Mouse (Mus musculus) urinary bladder, postnatal 14 days (tissue): ENCODE measurements around the gene 4933406M09Rik.

Experiments used
- DNase-seq: peaks from one replicate; pipeline ENCODE4 v3.0.0; 2021; ENCODE audit warnings: low spot score

4933406M09Rik gene

DNA sequence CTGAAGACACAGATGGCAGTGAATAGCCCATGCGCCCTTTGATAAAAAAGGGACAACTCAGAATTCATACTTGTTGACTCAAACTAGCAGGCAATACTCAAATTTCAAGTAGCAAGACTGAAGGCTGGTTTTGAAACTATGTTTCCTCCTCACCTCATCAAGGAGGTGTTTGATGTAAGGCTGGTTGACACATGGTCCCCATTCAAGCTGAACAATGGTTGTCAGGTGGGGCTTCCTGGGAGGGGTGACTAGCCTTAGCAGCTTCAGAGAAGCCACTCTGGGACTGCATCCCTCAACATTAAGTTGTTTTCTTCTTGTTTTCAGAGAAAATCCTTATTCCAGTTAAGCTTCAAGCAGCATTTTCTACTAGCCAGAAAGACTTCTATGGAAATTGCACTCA is at the start of gene 4933406M09Rik:
Gene 4933406M09Rik (plus strand): TSS at position 275 of the 400 bp plus-strand sequence.
- no peak for DNase-seq

DNA sequence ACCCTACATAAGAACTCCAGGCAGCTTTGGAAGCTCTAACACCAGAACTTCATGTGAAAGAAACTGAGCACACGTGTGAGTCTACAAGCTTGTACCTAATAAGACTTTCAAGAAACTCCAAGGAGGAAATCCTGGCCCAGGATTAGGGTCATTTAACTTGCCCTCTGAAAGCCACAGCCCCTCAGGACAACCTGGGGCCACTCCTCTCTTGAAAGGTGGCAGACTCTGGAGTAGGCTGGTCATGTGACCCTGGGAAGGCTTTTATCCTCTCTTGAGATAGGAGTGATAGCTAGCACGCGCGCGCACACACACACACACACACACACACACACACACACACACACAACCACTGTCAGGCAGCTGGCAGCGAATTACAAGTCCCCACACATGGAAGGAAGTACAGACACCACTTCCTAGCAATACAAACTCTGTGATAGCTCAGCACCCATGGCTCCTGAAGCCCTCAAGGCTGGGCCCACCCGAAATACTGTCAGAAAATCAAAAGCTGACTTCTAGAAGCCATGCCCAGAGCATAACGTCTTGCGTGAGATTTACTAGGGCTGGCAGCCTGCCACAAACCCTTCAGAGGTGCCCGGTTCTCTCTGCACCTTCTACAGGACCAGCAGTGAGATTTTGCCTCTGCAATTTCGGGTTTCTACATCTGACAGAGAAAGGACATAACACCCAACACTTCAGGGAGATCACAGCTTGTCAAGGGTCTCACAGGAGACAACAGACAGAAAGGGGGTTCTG is 48.6 kb upstream of the 4933406M09Rik start:
- no peak for DNase-seq

DNA sequence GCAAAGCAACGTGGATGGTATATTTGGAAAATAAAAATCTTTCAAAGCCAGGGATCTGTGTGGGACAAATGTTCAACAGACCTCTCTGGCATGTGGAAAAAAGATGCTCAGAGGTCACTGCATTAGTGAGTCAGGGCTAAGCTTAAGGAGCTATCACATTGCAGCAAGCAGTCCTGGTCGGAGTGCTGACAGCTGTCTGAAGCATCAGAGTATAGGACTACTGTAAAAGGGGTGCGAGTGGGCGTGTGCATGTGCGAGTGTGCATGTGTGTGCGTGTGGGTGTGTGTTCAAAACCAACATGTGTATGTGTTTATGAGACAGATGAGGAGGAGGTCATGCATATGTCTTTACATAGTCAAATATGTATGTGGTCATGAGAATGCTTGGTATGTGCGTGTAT is 46.6 kb upstream of the 4933406M09Rik start:
- DNase-seq, result no peak

DNA sequence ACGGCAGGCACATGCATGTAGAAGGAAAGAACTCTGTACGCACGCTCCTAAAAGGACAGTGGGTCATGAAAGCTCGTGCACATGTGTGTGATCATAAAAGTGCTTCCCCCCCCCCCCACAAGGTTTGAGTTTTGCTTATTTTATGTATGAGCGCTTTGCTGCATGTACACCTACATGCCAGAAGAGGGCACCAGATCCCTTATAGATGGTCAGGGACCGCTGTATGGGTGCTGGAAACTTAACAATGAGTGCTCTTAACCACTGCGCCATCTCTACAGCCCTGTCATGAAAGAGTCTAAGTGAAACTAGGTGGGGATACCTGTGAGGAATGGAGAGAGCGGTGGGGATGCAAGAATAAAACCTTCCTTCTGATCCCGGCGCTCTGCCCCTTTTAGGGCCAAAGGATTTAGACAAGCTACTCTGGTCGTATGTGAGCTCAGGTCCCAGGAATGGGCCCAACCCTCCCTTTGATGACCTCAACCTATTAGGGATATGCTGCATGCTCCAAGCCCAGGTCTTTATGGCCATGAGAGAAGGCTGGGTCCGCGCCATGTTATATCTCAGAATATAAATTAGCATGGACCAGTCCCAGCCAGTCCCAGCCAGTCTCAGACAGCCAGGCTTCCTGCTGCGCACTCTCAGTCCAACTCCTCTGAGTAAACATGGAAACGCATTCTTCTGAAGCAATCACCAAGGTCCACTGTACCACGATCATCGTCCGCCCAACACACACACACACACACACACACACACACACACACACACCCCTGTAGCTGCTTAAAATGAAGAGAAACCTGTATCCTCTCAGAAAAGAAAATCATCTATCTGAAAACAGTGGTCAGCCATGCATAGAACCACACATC is 45.8 kb upstream of the 4933406M09Rik start:
- DNase-seq, result no peak

DNA sequence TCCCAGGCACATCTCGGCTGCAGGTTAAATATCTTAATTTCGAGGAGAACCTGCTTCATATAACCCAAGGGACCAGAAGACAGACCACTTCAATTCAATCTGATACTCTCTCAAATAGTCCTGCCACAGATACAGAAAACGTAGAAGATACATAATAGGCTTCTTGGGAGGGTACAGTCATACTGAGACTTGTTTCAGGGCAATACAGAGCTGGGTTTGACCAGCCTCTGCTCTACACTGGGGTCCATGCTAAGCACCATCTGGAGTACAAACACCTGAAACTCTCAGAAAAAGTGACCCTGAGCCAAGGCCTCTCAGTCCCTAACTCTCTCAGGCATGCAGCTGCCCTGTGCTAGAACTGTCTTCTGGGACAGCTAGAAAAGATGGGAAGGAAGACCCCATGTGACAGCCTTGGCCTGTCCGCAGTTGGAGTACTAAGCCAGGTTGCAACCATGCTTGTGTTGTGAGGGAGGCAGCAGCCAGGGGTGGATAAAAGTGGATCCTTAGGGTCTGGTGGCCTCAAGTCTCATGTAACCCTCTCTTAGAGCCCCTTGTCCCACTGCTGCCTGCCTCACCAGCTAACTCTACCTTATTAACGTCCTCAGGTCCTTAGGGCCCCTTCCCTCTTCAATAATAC is 44.0 kb upstream of the 4933406M09Rik start:
- no peak for DNase-seq

DNA sequence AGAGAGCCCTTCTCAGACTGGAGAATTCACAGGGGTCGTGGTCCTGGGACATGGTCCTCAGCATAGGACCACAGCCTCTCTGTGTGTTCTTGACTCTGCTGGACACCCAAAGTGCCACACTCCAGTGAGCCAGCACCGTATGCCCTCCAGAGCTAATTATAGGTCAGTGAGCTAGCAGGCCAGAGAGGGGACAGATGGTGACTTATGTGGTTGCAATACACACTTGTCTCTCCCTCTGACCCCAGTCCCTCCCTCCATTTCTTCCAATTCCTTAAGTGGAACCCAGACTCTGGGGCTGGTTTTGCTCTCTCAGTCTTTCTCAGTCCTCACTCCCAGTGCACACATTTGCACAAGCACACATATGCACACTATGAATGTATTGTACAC is 43.5 kb upstream of the 4933406M09Rik start:
- DNase-seq, result no peak

DNA sequence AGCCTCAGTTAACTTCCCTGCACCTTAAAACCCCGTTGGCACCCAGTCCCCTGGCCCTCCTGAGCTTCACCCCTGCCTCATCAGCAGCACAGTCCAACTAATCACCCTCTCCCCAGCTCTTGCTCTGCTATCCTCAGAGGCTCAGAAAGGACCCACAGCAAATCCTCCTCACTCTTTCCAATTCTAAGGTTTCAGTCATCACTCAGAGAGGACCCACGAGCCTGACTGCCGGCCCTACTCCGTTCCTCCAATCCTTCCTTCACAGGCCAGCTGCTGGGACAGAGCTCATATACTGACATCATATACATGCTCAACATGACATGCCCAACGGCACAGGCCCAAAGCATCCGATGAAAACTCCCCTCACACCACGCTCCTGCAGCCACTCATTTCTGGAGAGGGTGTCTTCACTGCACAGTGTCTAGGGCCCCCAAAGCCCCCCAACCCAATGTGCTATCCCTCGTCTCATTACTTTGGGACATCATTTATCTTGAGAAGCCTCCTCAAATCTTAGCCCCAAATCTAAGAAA is 42.9 kb upstream of the 4933406M09Rik start:
- no peak for DNase-seq

DNA sequence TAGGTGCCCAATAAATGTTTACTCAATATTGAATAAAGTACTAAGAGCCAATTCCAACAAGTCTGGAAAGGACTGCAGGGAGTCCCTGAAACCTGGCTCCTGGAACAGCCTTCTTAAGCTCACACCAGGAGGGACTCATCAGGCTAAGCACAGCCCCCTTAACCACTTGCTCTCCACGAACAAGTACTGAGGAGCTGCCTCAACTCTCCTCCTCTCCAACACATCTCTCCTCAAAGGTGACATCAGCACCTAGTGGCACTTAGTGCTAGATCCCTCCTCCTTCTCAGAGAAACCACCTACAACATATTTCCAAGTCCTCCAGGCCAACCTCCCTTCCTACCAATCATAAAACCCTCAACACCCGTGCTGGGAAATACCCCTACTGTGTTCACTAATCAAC is 42.2 kb upstream of the 4933406M09Rik start:
- no peak for DNase-seq

DNA sequence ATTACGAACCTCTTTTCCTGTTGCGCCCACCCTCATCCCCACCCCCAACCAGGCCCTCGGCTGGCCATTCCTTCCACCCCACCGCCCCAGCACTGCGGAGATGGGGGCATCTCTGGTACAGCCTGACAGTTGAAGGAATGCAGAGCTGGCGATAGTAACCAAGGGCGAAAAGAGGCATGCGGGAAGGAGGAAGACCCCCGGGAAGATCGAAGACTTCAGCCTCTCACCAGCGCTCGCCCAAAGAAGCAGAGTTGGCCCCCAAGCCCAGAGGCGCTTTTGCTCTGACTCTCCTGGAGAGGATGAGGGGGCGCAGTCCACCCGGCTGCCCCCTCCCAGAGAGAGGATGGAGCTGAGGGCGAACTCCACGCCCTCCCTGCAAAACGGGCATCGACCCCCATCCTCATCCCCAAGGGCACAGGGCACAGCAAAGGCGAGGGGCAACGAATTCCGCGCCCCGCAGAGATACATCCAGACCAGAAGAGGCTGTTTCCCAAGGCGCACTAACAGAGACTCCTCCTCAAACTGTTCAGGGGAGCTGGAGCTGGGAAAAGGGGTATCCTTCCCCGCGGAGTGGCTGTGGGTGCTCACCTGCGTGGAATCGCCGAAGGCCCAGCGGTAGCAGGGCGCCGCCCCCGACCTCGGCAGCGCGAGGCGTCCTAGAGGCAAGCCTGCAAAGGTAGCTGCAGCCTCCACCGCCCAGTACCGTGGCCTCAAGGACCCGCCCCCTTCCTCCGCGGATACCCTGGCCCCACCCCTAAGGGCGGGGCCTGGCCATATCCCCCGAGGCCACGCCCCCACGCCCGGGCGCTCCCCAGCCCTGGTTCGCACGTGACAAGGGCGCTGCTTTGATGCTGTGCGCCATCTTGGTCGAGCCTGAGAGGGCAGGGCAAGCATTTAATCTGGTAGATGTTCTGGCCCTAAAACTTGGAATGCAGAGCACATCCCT is 41.5 kb upstream of the 4933406M09Rik start:
- peak; percentile 88 for DNase-seq

DNA sequence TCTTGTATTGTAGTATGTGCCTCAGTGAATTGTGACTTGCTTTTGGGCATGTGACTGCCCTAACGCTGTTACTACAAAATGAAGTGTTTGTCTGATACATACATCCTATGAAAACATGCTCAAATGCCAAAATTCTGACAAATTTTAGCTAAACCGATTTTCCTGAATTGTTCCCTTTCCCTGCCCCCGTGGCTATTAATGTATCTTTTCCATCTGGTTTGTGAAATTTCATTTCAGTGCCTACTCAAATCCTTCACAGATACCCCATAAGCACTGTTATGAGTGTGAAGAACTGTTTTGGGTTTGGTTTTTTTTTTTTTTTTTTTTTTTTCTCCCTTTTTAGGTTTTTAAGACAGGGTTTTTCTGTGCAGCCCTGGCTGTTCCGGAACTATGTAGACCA is 40.7 kb upstream of the 4933406M09Rik start:
- DNase-seq, result no peak

DNA sequence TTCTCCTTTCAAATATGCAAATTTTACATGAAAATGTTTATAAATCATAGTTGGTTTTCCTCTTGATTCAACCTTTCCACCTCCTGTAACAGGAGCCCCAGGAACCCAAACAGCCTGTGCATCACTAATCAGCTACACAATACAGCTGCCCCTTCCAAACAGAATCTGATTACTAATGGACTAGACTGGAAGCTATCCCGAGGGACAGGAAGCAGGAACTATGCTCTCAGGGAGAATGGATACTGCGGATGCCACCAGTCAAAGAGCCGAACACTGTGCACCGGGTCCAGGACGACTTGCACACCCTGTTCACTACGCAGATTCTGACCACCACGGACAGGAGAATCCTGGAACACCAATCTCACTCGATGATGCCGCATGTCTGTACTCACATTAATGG is 37.9 kb upstream of the 4933406M09Rik start:
- no peak for DNase-seq

DNA sequence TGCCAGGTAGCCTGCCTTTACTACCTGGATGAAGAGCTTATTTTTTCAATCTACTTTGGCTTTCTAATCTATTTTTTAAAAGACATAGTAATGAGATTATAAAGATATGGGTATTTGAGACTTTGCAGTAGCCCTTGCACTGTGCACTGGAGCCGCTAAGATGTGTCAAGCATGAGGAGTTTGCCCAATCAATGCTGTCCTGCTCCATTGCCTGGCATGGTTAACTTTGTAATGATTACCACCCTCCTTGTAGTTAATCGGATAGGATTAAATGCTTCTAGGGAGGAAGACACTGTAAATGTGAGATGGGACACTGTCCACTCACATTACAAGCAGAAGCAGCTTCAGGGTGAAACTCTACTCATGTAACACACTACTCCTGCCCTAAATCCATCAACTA is 32.4 kb upstream of the 4933406M09Rik start:
- DNase-seq, result no peak

DNA sequence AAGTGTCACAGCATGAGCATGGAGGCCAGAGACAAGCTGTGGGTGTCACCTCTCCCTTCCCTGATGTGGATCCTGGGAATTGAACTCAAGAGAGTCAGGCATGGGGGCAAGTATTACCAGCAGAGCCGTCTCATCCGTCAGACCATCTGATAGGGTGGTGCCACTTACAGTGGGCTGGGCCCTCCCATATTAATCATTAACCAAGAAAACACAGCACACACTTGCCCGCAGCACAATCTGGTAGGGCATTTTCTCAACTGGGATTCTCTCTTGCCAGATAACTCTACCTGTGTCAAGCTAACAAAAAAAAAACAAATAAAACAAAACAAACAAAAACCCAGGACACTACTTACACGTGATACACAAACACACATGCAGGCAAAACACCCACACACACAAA is 28.3 kb upstream of the 4933406M09Rik start:
- no peak for DNase-seq

DNA sequence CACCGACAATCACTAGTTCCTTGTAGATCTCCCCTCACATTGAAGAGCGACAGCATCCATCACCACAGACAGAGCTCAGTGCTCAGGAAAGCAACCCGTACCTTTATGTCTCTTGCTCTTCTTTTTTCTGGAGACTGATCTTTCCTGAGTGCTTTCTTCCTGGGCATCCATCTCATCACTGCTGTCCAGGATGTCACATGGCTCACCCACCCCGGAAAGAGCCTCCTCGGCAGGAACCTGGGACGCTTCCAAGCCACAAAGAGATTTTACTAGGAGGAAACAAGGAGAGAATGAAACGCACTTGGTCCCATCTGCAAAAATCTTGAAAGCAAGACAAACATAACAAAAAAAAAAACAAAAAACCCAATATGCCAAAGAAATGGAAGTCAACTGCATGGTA is 25.1 kb upstream of the 4933406M09Rik start:
- DNase-seq, result no peak

DNA sequence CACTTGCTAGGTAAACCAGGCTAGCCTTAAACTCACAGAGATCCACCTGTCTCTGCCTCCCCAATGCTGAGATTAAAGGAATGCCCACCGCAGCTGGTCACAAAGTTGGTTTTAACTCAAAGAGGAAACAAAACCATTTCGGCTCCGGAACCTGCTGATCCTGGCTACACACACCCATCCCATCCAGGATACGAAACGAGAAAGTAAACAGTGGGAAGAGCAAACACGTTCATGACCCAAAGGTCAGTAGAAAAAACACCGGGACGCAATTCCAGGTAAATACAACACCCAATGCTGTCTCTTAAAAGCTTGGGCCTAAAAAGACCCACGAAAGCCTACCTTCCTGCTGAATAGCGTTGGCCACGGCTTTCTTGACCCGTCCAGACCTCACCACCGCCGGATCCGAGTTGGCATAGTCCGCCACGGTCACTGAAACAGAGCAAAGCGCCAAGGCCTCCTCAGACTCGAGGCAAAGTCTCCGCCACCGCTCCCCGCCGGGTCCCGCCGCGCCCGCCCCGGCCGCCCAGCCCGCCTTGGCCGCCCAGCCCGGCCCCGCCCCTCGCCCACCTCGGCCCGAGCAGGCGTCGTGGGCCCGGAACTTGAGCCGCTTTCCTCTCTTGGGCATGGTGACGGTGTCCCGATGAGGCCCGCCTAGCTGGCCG is 24.4 kb upstream of the 4933406M09Rik start:
- DNase-seq, result no peak

DNA sequence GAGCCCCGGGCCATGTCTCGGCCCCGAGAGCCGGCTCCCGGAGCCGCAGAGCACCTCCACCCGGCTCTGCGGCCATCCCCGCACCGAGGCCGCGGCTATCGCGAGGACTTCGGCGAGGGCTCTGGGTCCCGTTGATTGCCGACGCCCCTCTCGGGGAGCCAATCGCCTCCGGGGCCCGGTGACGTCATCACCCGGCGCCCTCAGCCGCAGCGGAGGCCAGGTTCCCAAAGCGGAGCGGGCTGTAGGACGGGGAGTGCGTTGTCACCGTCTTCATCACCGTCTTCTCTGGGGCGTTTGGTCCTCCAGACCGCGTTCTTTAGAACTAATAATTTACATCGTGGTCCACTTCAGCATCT is 23.9 kb upstream of the 4933406M09Rik start, which contains the start of gene Tmem183a:
Gene Tmem183a (minus strand): TSS at position 123 of the 356 bp plus-strand sequence.
- peak; percentile 96 for DNase-seq

DNA sequence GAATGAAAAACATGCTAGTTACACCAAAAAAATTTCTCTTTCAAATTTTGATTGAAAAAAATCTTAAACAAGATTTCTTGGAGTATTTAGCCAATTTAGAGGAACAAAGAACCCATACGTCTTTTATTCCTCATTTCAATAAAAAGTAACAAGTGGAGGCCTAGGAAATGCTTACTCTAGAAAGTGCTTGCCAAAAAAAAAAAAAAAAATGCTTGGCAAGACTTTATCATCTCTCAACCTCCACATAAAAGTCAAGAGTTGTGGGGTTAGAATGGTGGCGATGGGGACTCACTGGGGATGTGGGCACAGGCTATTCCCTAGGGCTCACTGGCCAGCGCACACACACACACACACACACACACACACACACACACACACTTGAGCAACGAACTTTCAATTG is 22.5 kb upstream of the 4933406M09Rik start:
- no peak for DNase-seq

DNA sequence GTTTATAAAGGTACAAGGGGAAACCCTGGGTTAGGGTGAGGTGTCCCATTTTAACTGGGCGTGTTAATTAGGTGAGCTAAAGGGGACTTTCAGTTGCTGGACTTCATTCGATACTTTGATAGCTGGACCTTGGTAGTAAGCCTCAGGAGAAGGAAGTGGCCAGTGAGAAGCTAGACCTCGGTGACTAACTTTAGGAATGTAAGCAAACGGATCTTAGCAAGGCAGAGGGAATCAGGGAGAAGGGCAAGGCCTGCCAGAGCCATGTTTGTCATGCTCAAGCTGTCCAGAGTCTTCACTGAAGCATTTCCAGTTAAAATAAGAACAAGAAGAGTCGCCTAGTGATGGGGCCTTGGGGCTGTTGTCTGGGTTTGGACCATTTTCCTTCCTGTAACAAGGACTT is 20.2 kb upstream of the 4933406M09Rik start:
- DNase-seq, result no peak

DNA sequence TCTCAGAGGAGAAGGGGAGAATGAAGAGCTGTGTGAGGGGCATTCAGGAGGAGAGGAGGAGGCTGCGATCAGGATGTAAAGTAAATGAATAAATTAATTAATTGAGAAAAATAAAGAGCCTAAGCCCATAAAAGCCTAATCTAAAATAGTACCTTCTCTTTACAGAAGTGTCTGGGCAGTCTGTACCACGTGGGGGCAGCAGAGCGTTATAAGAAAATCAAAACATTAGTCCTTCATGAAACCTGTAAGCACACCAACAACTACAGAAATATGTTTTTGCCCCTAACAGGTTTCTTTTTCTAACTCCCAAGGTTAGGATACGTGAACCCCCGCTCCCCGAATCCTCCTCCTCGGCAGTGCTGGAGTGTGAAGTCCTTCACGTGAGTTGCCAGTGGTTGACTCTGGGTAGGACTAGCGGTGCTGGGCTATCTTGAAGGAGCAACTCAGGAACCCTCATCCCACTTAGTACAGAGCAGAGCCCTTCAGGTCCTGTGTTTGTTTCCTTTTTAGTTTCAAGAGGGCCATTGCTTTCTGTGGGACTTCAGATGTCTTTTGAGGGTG is 16.9 kb upstream of the 4933406M09Rik start:
- peak; percentile 80 for DNase-seq

DNA sequence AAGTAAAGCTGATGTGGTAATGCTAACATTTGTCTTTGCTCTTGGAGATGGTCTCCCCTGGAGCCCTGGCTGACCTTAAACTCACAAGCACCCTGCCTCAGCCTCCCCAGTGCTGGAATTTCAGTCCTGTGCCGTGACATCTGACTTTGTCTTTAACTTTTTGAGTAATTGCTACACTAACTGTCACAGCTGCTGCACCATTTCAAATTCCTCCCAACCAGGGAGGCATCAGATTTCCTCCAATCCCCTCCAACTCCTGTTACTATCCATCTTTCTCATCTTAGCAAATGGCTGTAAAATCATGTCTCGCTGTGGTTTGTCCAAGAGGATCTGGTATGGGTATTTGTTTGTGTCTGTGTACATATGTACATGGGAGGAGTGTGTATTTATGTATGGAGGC is 11.6 kb upstream of the 4933406M09Rik start:
- no peak for DNase-seq

DNA sequence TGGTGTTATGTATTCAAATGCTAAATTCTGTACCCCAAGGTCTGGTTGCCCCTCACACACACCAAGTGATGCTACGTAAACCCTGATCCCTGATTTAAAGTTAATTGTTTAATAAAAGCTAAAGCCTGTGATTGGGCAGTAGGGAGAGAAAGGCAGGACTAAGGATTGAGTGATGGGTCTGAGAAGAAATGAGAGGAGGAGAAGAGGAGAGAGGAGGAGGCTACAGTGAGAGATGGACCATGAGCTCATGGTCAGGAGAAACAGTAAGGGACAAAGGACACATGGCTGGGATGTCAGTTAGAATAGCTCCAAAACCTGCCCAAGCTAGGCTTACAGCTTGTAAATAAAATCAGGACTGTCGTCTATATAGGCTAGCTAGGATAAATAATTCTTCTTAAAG is 4.7 kb upstream of the 4933406M09Rik start:
- no peak for DNase-seq
